Mouse (Mus musculus) lung, postnatal 0 days (tissue): ENCODE data around the gene Nr1i3.

Experiments used
- CTCF ChIP-seq: IDR thresholded peaks from 2 replicates; pipeline ENCODE4 v1.5.1; 2016; ENCODE audit warnings: antibody characterized with exemption, mild to moderate bottlenecking
- EP300 ChIP-seq: IDR thresholded peaks from 2 replicates; pipeline ENCODE4 v1.6.1; 2016; ENCODE audit warnings: antibody characterized with exemption, mild to moderate bottlenecking, control low read depth

DNA sequence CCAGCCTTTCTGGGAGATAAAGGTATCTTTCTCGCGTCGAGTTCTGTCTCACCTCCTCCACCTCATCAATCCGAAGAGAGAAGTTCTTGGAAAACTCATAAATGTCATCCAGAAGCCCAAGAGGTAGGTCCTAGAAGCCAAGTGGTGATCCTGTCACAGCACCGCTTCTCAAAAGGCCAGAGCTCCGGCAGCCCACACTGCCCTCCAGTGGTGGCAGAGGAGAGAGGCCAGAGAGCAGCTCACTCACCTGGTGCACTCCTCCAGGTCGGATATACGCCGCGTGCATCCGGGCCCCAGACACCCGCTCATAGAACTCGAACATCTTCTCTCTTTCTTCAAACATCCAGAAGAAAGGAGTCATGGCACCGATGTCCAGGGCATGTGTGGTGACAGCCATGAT, 24.7 kb downstream of the Nr1i3 start:
- TF ChIP-seq CTCF (peak; percentile 91), EP300 (no peak)
